Mouse (Mus musculus) kidney, embryonic 15.5 days (tissue): ENCODE results near the gene Cep95. TPM values are rescaled to one million over a fixed set of nuclear protein-coding genes. Genes with fewer than 3 reads are reported as not detected.
A peak's percentile ranks its signal among the peaks of the same experiment; 100 is the strongest.

Source experiments
- ATAC-seq: fragments of 200-750 bp; cut with Nextera tagmentation; replicated peaks from 2 replicates; pipeline ENCODE4 v1.8.0; 2017; ENCODE audit warnings: moderate TSS enrichment; ENCODE audit not compliant: low FRiP score
- H3K27ac ChIP-seq: fragments of 300-500 bp; sonication (generic); 2 replicates; pipeline ENCODE4 v1.5.1; 2015; ENCODE audit warnings: mild to moderate bottlenecking, inconsistent platforms
- H3K27me3 ChIP-seq: fragments of 300-500 bp; sonication (generic); 2 replicates; pipeline ENCODE4 v1.6.1; 2015; ENCODE audit warnings: inconsistent platforms
- H3K36me3 ChIP-seq: fragments of 300-500 bp; sonication (generic); 2 replicates; pipeline ENCODE4 v1.6.1; 2015; ENCODE audit warnings: inconsistent platforms
- H3K4me1 ChIP-seq: fragments of 300-500 bp; sonication (generic); 2 replicates; pipeline ENCODE4 v1.6.1; 2015; ENCODE audit warnings: inconsistent platforms
- H3K4me2 ChIP-seq: fragments of 300-500 bp; sonication (generic); 2 replicates; pipeline ENCODE4 v1.6.1; 2015; ENCODE audit warnings: moderate library complexity, mild to moderate bottlenecking, inconsistent platforms
- H3K4me3 ChIP-seq: fragments of 300-500 bp; sonication (generic); replicated peaks from 2 replicates; pipeline ENCODE4 v1.5.1; 2015; ENCODE audit warnings: mild to moderate bottlenecking, inconsistent platforms
- H3K9ac ChIP-seq: fragments of 300-500 bp; sonication (generic); 2 replicates; pipeline ENCODE4 v1.6.1; 2015; ENCODE audit warnings: mild to moderate bottlenecking, inconsistent platforms
- H3K9me3 ChIP-seq: fragments of 300-500 bp; sonication (generic); replicated peaks from 2 replicates; pipeline ENCODE4 v1.6.1; 2016; ENCODE audit warnings: inconsistent platforms
- WGBS: fragments of 180-500 bp; shearing (Covaris S2); methylation state at CpG from one replicate; pipeline ENCODE4 v1.1.7; 2015; ENCODE audit warnings: mixed read lengths; 5-methylcytosine and 5-hydroxymethylcytosine counted together
- polyA plus RNA-seq: library from polyadenylated mRNA; unstranded; fragments of >200 nt; fragmentation: Nextera tagmentation; extraction: Ambion mirVana; gene quantifications from 2 replicates; pipeline ENCODE4 v1.2.1, GENCODE M21; 2015

Gene Cep95
- polyA plus RNA-seq, 1 experiment from 2014 or later, result 21.7 TPM

- WGBS, result 46% methylated on average over 9 of the region's 9 CpGs
- no peak for ATAC-seq
- peak overlapping the region; percentile 25; the same call in 1 of the 2 replicates for H3K27ac ChIP-seq
Observed at GRCm38 (mm10) chr11:106818341-106818740, 29.3 kb downstream of the Cep95 start.

DNA sequence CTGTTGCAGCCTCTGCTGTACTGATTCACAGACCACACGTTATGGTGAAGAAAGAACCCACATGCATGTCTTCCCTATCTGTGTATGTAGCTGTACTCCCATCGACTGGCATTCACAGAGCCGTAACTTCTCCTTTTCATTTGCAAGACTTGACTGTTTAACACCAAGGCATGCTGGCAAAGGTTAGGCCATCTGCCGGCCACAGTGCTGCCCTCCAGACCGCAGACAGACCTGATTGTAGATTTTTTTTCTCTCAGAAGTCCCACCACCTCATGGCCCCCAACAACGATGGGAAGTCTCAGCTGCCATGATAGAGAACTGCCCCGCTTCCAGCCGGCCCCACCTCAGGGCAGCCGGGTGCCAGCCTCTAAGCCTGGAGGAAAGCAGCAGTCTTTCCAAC is 30.5 kb downstream of the Cep95 start:
- no peak overlapping the region for H3K4me2 ChIP-seq
- H3K4me3 ChIP-seq, result no peak overlapping the region
- no peak overlapping the region for H3K27ac ChIP-seq
- WGBS, result 86% methylated on average over 9 of the region's 9 CpGs
- peaks cover 90% of the 10 kb centered on the region for H3K36me3 ChIP-seq
- no peak for ATAC-seq
- no peak overlapping the region for H3K9ac ChIP-seq
- no peaks in the 10 kb centered on the region for H3K27me3 ChIP-seq
- 0 out of 2 replicates have a peak, but pooled peaks cover 10% of the 10 kb centered on the region for H3K4me1 ChIP-seq
- H3K9me3 ChIP-seq, result no peaks in the 10 kb centered on the region

More at GRCm38 (mm10) chr11:106818341-106818740, 29.3 kb downstream of the Cep95 start:
- Histone ChIP-seq H3K4me2 (no peak overlapping the region), H3K36me3 (peaks cover 92% of the 10 kb centered on the region), H3K27me3 (no peaks in the 10 kb centered on the region), H3K4me3 (no peak overlapping the region), H3K4me1 (0 out of 2 replicates have a peak, but pooled peaks cover 10% of the 10 kb centered on the region), H3K9ac (no peak overlapping the region), H3K9me3 (no peaks in the 10 kb centered on the region)

GRCm38 (mm10) chr11:106820252-106820651 is 31.2 kb downstream of the Cep95 start:
- peaks cover 88% of the 10 kb centered on the region for H3K36me3 ChIP-seq
- 0 out of 2 replicates have a peak, but pooled peaks cover 6% of the 10 kb centered on the region for H3K4me1 ChIP-seq
- 68% methylated on average over 6 of the region's 6 CpGs for WGBS
- H3K27ac ChIP-seq, result no peak overlapping the region
- H3K4me2 ChIP-seq, result no peak overlapping the region
- no peaks in the 10 kb centered on the region for H3K9me3 ChIP-seq
- no peak overlapping the region for H3K4me3 ChIP-seq
- H3K9ac ChIP-seq, result no peak overlapping the region
- H3K27me3 ChIP-seq, result no peaks in the 10 kb centered on the region
- ATAC-seq, result no peak

- Histone ChIP-seq H3K36me3 (peaks cover 86% of the 10 kb centered on the region), H3K27ac (peak overlapping the region; percentile 48; the same call in 1 of the 2 replicates), H3K27me3 (no peaks in the 10 kb centered on the region), H3K9ac (no peak overlapping the region), H3K4me3 (no peak overlapping the region), H3K4me2 (no peak overlapping the region), H3K9me3 (no peaks in the 10 kb centered on the region), H3K4me1 (0 out of 2 replicates have a peak, but pooled peaks cover 6% of the 10 kb centered on the region)
- ATAC-seq, result no peak
- 45% methylated on average over 4 of the region's 4 CpGs for WGBS
Observed at GRCm38 (mm10) chr11:106820972-106821371, 31.9 kb downstream of the Cep95 start.

- H3K4me3 ChIP-seq, result no peak overlapping the region
- no peak overlapping the region for H3K4me2 ChIP-seq
- no peak for ATAC-seq
- peaks cover 87% of the 10 kb centered on the region for H3K36me3 ChIP-seq
- 78% methylated on average over 6 of the region's 6 CpGs for WGBS
- H3K27me3 ChIP-seq, result no peaks in the 10 kb centered on the region
- H3K9me3 ChIP-seq, result no peaks in the 10 kb centered on the region
- peak overlapping the region; percentile 48; the same call in 1 of the 2 replicates for H3K27ac ChIP-seq
- H3K4me1 ChIP-seq, result 0 out of 2 replicates have a peak, but pooled peaks cover 6% of the 10 kb centered on the region
- no peak overlapping the region for H3K9ac ChIP-seq
Observed at GRCm38 (mm10) chr11:106821397-106821796, 32.3 kb downstream of the Cep95 start.

DNA sequence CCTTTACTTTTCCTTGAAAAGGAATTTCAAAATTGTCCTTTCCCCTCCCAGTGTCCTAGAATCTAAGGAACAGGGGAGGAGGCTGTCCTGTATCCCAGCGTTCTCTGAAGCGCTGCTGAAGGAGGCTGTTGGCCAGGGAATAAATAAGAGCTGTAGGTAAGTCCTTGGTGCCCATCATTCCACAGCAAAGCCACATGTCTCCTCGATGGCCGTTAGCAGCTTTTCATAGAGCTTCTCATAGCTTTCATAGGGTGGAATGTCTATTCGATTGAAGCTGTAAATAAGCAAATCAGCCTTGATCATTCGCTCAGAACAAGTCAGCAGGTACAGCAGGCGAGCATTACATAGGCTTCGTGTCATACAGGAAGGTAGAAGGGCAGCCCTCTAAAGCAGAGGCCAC is 33.4 kb downstream of the Cep95 start:
- no peak overlapping the region for H3K9ac ChIP-seq
- 93% methylated on average over 8 of the region's 8 CpGs for WGBS
- H3K9me3 ChIP-seq, result no peaks in the 10 kb centered on the region
- no peak overlapping the region for H3K4me2 ChIP-seq
- H3K27ac ChIP-seq, result no peak overlapping the region
- H3K4me3 ChIP-seq, result no peak overlapping the region
- H3K27me3 ChIP-seq, result no peaks in the 10 kb centered on the region
- H3K4me1 ChIP-seq, result 0 out of 2 replicates have a peak, but pooled peaks cover 6% of the 10 kb centered on the region
- peaks cover 86% of the 10 kb centered on the region for H3K36me3 ChIP-seq
- no peak for ATAC-seq

DNA sequence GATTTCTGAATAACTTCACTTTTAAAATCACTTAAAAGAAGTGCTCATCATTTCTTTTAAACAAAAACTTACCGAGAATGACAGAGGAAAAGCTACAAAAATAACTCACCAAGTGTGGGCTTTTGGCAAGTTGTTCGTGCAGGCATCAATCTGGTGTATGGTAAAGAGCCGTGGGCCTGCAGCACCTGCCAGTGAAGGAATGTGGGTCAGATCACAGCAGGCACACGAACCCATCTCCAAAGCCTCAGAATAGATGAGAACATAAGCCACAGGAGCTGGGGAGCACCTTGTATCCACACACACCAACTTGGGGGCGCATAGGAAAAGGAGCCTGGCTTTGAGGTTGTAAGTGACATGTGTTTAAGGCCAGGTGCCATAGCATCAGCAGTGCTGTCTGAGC is 33.9 kb downstream of the Cep95 start:
- no peaks in the 10 kb centered on the region for H3K9me3 ChIP-seq
- H3K27me3 ChIP-seq, result no peaks in the 10 kb centered on the region
- 89% methylated on average over 5 of the region's 5 CpGs for WGBS
- no peak for ATAC-seq
- H3K4me3 ChIP-seq, result no peak overlapping the region
- 0 out of 2 replicates have a peak, but pooled peaks cover 6% of the 10 kb centered on the region for H3K4me1 ChIP-seq
- no peak overlapping the region for H3K4me2 ChIP-seq
- H3K36me3 ChIP-seq, result peaks cover 86% of the 10 kb centered on the region
- H3K9ac ChIP-seq, result no peak overlapping the region
- H3K27ac ChIP-seq, result no peak overlapping the region

DNA sequence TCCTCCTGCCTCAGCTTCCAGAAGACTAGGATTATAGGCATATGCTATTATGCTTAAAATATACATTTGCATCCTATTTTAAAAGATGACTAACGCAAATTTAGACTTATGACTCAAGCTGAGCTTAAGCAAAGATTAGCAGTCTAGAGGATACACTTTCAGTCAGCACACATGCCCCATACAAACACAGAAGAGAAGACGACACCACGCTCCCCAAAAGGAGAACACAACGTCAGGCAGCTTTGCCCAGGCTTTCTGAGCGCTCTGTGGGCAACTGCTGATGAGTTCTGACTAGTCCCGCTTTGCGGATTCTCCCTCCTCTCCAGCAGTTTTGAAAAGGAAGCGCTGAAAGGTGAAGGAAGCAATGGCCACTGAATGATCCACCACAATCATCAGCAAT is 34.7 kb downstream of the Cep95 start:
- Histone ChIP-seq H3K4me1 (0 out of 2 replicates have a peak, but pooled peaks cover 3% of the 10 kb centered on the region), H3K4me3 (no peak overlapping the region), H3K4me2 (no peak overlapping the region), H3K9me3 (no peaks in the 10 kb centered on the region), H3K27ac (no peak overlapping the region), H3K36me3 (peaks cover 87% of the 10 kb centered on the region), H3K9ac (no peak overlapping the region), H3K27me3 (no peaks in the 10 kb centered on the region)
- WGBS, result 93% methylated on average over 8 of the region's 8 CpGs
- no peak for ATAC-seq

DNA sequence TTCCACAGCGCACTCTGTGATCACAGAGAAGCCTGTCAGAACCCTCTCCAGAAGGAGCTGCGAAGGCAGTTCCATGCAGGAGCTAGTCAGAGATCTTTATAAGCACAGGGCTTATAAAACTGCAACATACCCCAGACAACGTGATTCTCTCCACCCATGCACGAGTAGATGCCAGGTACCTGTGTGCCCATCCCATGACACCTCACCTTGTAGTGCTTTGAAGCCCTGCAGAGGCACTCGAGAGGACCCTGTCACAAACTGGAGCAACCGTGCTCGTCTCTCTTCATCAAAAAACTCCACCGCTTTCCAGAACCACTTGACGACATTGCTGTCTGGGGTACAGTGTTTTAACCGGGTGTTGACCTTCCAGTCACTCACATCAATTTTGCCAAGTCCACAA is 35.4 kb downstream of the Cep95 start:
- H3K9me3 ChIP-seq, result no peaks in the 10 kb centered on the region
- H3K27me3 ChIP-seq, result no peaks in the 10 kb centered on the region
- no peak overlapping the region for H3K27ac ChIP-seq
- no peak for ATAC-seq
- no peak overlapping the region for H3K4me2 ChIP-seq
- H3K9ac ChIP-seq, result no peak overlapping the region
- H3K4me3 ChIP-seq, result no peak overlapping the region
- H3K4me1 ChIP-seq, result 0 out of 2 replicates have a peak, but pooled peaks cover 3% of the 10 kb centered on the region
- WGBS, result 93% methylated on average over 10 of the region's 10 CpGs
- H3K36me3 ChIP-seq, result peaks cover 85% of the 10 kb centered on the region

- Histone ChIP-seq H3K4me1 (no peaks in the 10 kb centered on the region), H3K27ac (no peak overlapping the region), H3K4me3 (no peak overlapping the region), H3K9ac (no peak overlapping the region), H3K27me3 (no peaks in the 10 kb centered on the region), H3K9me3 (no peaks in the 10 kb centered on the region), H3K36me3 (peaks cover 80% of the 10 kb centered on the region), H3K4me2 (no peak overlapping the region)
- ATAC-seq, result no peak
- 91% methylated on average over 7 of the region's 7 CpGs for WGBS
Observed at GRCm38 (mm10) chr11:106828079-106828478, 39.0 kb downstream of the Cep95 start.

GRCm38 (mm10) chr11:106842002-106842401 is 53.0 kb downstream of the Cep95 start:
- WGBS, result 93% methylated on average over 3 of the region's 3 CpGs
- Histone ChIP-seq H3K4me2 (no peak overlapping the region), H3K27ac (no peak overlapping the region), H3K4me3 (no peak overlapping the region), H3K9ac (no peak overlapping the region), H3K27me3 (no peaks in the 10 kb centered on the region), H3K9me3 (no peaks in the 10 kb centered on the region), H3K4me1 (no peaks in the 10 kb centered on the region), H3K36me3 (peaks cover 84% of the 10 kb centered on the region)
- ATAC-seq, result no peak

- Histone ChIP-seq H3K4me3 (no peak overlapping the region), H3K9me3 (no peaks in the 10 kb centered on the region), H3K9ac (no peak overlapping the region), H3K27ac (no peak overlapping the region), H3K36me3 (peaks cover 71% of the 10 kb centered on the region), H3K4me2 (no peak overlapping the region), H3K4me1 (no peaks in the 10 kb centered on the region), H3K27me3 (no peaks in the 10 kb centered on the region)
- WGBS, result 60% methylated on average over 2 of the region's 2 CpGs
- no peak for ATAC-seq
Observed at GRCm38 (mm10) chr11:106851438-106851837, 62.4 kb downstream of the Cep95 start.
